Mouse (Mus musculus) brain, embryonic 18.5 days (tissue): ENCODE results near the gene Fgfr1op.
"Not testable (repeated sequence)": the region's sequence is repeated elsewhere in the genome, so short reads cannot be mapped to it uniquely, and the experiment has no call there.

Experiments
- DNase-seq: peaks from one replicate; pipeline ENCODE4 v3.0.0-alpha.2; 2012; ENCODE audit warnings: low read depth, low spot score

The Fgfr1op gene

GRCm38 (mm10) chr17:8167436-8167835, 2.1 kb downstream of the Fgfr1op start:
- not testable (repeated sequence) for DNase-seq

GRCm38 (mm10) chr17:8170331-8170730, 5.0 kb downstream of the Fgfr1op start:
- DNase-seq = no peak

- DNase-seq = no peak
Measured at GRCm38 (mm10) chr17:8171081-8171480, 5.8 kb downstream of the Fgfr1op start.

- DNase-seq = no peak
Measured at GRCm38 (mm10) chr17:8177090-8177489, 11.8 kb downstream of the Fgfr1op start.

- DNase-seq = no peak
Measured at GRCm38 (mm10) chr17:8183815-8184214, 18.5 kb downstream of the Fgfr1op start.

GRCm38 (mm10) chr17:8184217-8184616, 18.9 kb downstream of the Fgfr1op start:
- no peak for DNase-seq

GRCm38 (mm10) chr17:8193678-8194077, 28.4 kb downstream of the Fgfr1op start:
- no peak for DNase-seq

- no peak for DNase-seq
Measured at GRCm38 (mm10) chr17:8195685-8196376, 30.5 kb downstream of the Fgfr1op start.

GRCm38 (mm10) chr17:8197652-8198051, 32.4 kb downstream of the Fgfr1op start:
- no peak for DNase-seq

GRCm38 (mm10) chr17:8199067-8199935, 34.0 kb downstream of the Fgfr1op start:
- DNase-seq = no peak

- DNase-seq = no peak
Measured at GRCm38 (mm10) chr17:8199936-8200330, 34.6 kb downstream of the Fgfr1op start.

GRCm38 (mm10) chr17:8203487-8203886, 38.2 kb downstream of the Fgfr1op start:
- DNase-seq = no peak

- DNase-seq = not testable (repeated sequence)
Measured at GRCm38 (mm10) chr17:8205221-8205631, 39.9 kb downstream of the Fgfr1op start.

GRCm38 (mm10) chr17:8206691-8207090, 41.4 kb downstream of the Fgfr1op start:
- DNase-seq = no peak

GRCm38 (mm10) chr17:8209696-8210095, 44.4 kb downstream of the Fgfr1op start:
- DNase-seq = no peak

GRCm38 (mm10) chr17:8210170-8210569, 44.9 kb downstream of the Fgfr1op start:
- no peak for DNase-seq

- DNase-seq = no peak
Measured at GRCm38 (mm10) chr17:8210675-8211074, 45.4 kb downstream of the Fgfr1op start.

GRCm38 (mm10) chr17:8211399-8211798, 46.1 kb downstream of the Fgfr1op start:
- no peak for DNase-seq

GRCm38 (mm10) chr17:8214369-8214768, 49.1 kb downstream of the Fgfr1op start:
- no peak for DNase-seq

GRCm38 (mm10) chr17:8215016-8215745, 49.9 kb downstream of the Fgfr1op start:
- DNase-seq = no peak

GRCm38 (mm10) chr17:8223225-8223624, 57.9 kb downstream of the Fgfr1op start:
- no peak for DNase-seq

- no peak for DNase-seq
Measured at GRCm38 (mm10) chr17:8224072-8224471, 58.8 kb downstream of the Fgfr1op start.
